Mouse (Mus musculus): ENCODE measurements at regions not wholly inside any gene's neighbourhood (a gene's known extent, or its start where the extent isn't known, plus 50 kb on each side); places are given as distances from the start of the nearest gene placed in this dataset.
A peak's percentile ranks its signal among the peaks of the same experiment; 100 is the strongest.

DNA sequence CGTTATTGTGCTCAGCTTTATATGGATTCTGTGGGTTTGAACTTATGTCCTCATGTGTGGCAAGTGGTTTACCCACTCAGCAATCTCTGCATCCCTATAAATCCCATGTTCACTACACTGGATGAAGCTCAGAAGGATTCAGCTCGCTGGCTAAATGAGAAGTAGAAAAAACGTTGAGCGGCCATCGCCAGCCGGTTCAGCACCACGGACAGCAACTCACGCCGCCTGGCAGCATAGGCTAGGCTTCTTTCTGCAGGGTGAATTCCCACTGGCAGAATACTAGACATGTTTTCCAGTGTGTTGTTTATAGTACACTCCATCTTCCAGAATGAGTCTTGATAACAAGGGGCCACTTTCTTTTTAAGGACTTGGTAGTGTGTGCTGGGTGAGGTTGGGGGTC is 322.9 kb upstream of the 4931429L15Rik start:
- 7% methylated on average over 9 of the region's 9 CpGs for WGBS
- ATAC-seq (ENCODE audit: low read depth): no peak

DNA sequence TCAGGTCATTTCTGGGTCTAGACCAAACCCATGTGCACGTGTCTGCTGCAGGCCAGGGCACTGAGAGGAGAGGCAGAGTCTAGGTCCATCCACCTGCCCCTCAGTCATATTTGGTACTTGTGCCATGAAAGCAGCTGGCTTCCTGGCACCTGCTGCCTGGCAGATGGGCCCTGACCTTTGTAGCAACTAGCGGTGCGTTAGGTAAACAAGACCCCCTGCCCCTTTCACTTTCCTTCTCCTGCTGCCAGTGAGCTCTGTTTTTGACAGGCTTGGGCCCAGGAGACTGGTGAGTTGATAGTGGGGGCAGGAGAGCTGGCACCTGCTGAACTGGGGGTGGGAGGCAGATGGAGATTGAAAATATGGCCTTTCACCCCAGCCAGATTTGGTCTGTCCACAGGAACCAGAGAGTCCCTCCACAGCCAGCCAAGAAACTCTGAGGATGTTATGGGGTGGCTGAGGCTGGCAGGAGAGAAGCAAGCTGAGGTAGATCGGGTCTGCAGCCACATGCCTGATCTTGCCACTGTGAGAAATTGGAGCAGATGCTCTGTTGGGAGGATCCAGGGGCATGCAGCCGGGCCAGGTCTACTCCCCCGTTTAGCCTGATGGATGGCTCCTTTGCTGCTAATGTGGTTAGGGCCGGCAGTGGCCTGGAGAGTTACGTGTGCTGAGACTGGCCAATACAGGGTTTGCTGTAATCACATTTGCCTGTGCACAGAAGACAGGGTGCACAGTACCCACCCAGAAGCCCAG is 316.6 kb upstream of the 4931429L15Rik start:
- no peak overlapping the region for H3K4me2 ChIP-seq (ENCODE audit: low read depth, low read length)
- no peak overlapping the region for H3K4me3 ChIP-seq (ENCODE audit: low read depth, low read length)
- no peaks in the 10 kb centered on the region for H3K36me3 ChIP-seq (ENCODE audit: control insufficient read depth, insufficient read depth, low read length)
- no peak for ATAC-seq (ENCODE audit: low read depth)
- H3K4me1 ChIP-seq (ENCODE audit: control insufficient read depth, insufficient read depth, low read length): no peaks in the 10 kb centered on the region
- H3K27ac ChIP-seq (ENCODE audit: low read depth, low read length): no peak overlapping the region
- 45% methylated on average over 8 of the region's 8 CpGs for WGBS
- H3K27me3 ChIP-seq (ENCODE audit: control insufficient read depth, insufficient read depth, low read length): no peaks in the 10 kb centered on the region
- no peaks in the 10 kb centered on the region for H3K9me3 ChIP-seq (ENCODE audit: control insufficient read depth, low read length)
- H3K9ac ChIP-seq (replicated peaks; ENCODE audit: low read depth, low read length): no peak overlapping the region

More for the DNA sequence above, 322.9 kb upstream of the 4931429L15Rik start:
- H3K27me3 ChIP-seq (ENCODE audit: control insufficient read depth, insufficient read depth, low read length): no peaks in the 10 kb centered on the region
- H3K4me2 ChIP-seq (ENCODE audit: low read depth, low read length): no peak overlapping the region
- H3K9ac ChIP-seq (replicated peaks; ENCODE audit: low read depth, low read length): no peak overlapping the region
- no peak overlapping the region for H3K27ac ChIP-seq (ENCODE audit: low read depth, low read length)
- H3K36me3 ChIP-seq (ENCODE audit: control insufficient read depth, insufficient read depth, low read length): no peaks in the 10 kb centered on the region
- H3K9me3 ChIP-seq (ENCODE audit: control insufficient read depth, low read length): no peaks in the 10 kb centered on the region
- H3K4me1 ChIP-seq (ENCODE audit: control insufficient read depth, insufficient read depth, low read length): no peaks in the 10 kb centered on the region
- H3K4me3 ChIP-seq (ENCODE audit: low read depth, low read length): no peak overlapping the region

DNA sequence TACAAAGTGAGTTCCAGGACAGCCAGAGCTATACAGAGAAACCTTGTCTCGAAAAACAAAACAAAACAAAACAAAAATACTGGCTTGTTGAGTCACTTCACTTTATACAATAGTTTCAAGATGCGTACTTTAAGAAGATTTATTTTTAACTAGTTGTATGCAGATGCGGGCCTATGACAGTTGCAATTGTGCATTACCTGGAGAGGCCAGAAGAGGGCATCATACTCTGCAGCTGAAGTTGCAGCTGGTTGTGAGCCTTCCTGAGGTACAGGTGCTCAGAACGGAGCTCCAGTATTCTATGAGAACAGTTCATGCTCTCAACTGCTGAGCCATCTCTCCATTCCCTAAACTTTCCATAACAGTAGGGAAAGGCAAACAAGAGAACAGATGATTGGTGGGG is 314.2 kb upstream of the 4931429L15Rik start:
- no peak for ATAC-seq (ENCODE audit: low read depth)
- Histone ChIP-seq H3K4me3 (ENCODE audit: low read depth, low read length) (no peak overlapping the region), H3K9ac (replicated peaks; ENCODE audit: low read depth, low read length) (no peak overlapping the region), H3K4me1 (ENCODE audit: control insufficient read depth, insufficient read depth, low read length) (no peaks in the 10 kb centered on the region), H3K9me3 (ENCODE audit: control insufficient read depth, low read length) (no peaks in the 10 kb centered on the region), H3K27me3 (ENCODE audit: control insufficient read depth, insufficient read depth, low read length) (no peaks in the 10 kb centered on the region), H3K27ac (ENCODE audit: low read depth, low read length) (no peak overlapping the region), H3K36me3 (ENCODE audit: control insufficient read depth, insufficient read depth, low read length) (no peaks in the 10 kb centered on the region), H3K4me2 (ENCODE audit: low read depth, low read length) (no peak overlapping the region)
- 87% methylated on average over 4 of the region's 4 CpGs for WGBS

DNA sequence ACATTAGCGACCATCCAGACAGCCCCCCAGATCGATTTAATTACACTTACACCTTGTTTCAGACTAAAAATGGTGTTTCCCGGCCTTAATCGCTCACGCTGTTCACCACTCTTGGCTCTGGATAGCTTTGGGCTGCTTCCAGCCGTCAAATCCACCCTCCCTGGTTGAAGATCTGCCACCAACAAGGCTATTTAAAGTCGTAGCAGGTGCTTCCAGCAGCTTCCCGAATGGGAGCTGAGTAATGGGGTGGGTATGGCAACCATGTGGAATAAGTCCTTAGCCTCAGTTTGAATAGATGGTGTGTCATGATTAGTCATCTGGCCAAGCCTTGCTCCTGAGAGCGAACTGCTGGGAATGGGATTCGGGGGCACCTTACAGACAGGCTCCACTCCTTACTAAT is 312.8 kb upstream of the 4931429L15Rik start:
- no peak overlapping the region for H3K27ac ChIP-seq (ENCODE audit: low read depth, low read length)
- no peak overlapping the region for H3K9ac ChIP-seq (replicated peaks; ENCODE audit: low read depth, low read length)
- no peaks in the 10 kb centered on the region for H3K4me1 ChIP-seq (ENCODE audit: control insufficient read depth, insufficient read depth, low read length)
- 75% methylated on average over 10 of the region's 10 CpGs for WGBS
- ATAC-seq (ENCODE audit: low read depth): no peak
- no peak overlapping the region for H3K4me3 ChIP-seq (ENCODE audit: low read depth, low read length)
- no peak overlapping the region for H3K4me2 ChIP-seq (ENCODE audit: low read depth, low read length)
- H3K36me3 ChIP-seq (ENCODE audit: control insufficient read depth, insufficient read depth, low read length): no peaks in the 10 kb centered on the region
- no peaks in the 10 kb centered on the region for H3K27me3 ChIP-seq (ENCODE audit: control insufficient read depth, insufficient read depth, low read length)
- no peaks in the 10 kb centered on the region for H3K9me3 ChIP-seq (ENCODE audit: control insufficient read depth, low read length)

DNA sequence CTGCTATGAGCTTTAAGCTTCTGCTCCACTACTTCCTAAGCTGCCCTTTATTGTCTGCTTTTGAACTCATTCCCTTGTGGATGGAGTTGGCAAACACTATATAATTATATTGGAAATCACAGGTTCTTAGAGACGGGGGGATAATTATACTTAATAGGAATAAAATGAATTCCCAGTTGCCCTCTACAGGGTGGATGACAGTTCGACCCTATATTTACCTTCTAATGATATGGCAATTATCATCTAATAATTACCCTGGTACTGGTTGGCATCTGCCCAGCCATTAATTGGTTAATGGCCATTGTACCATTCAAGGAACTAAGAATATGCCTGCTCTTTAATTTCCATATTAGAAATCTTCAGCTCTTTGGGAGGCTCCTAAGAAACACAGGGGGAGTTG is 302.5 kb upstream of the 4931429L15Rik start:
- Histone ChIP-seq H3K36me3 (ENCODE audit: control insufficient read depth, insufficient read depth, low read length) (no peaks in the 10 kb centered on the region), H3K9me3 (ENCODE audit: control insufficient read depth, low read length) (no peaks in the 10 kb centered on the region), H3K4me3 (ENCODE audit: low read depth, low read length) (no peak overlapping the region), H3K27me3 (ENCODE audit: control insufficient read depth, insufficient read depth, low read length) (no peaks in the 10 kb centered on the region), H3K4me1 (ENCODE audit: control insufficient read depth, insufficient read depth, low read length) (no peaks in the 10 kb centered on the region), H3K4me2 (ENCODE audit: low read depth, low read length) (no peak overlapping the region), H3K27ac (ENCODE audit: low read depth, low read length) (no peak overlapping the region), H3K9ac (replicated peaks; ENCODE audit: low read depth, low read length) (no peak overlapping the region)
- ATAC-seq (ENCODE audit: low read depth): no peak
- WGBS: 66% methylated on average over 2 of the region's 2 CpGs

DNA sequence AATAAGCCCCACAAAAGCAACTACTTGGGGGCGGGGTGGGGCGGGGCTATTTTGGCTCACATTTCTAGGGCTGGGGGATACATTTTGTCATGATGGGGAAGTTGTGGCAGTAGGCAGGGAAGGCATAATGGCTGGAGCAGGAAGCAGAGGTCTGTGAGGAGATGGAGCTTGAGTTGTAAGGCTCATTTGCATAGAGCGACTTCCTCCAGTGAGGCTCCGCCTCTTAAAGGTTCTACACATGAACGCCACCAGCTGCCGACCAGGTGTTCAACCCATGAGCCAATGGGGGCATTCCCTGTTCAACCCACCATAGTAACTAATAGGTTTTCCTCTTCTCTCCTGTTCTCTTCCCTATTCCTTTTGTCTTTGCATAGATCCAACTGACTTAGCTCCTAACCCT is 302.1 kb upstream of the 4931429L15Rik start:
- WGBS: 96% methylated on average over 6 of the region's 6 CpGs
- no peak overlapping the region for H3K9ac ChIP-seq (replicated peaks; ENCODE audit: low read depth, low read length)

DNA sequence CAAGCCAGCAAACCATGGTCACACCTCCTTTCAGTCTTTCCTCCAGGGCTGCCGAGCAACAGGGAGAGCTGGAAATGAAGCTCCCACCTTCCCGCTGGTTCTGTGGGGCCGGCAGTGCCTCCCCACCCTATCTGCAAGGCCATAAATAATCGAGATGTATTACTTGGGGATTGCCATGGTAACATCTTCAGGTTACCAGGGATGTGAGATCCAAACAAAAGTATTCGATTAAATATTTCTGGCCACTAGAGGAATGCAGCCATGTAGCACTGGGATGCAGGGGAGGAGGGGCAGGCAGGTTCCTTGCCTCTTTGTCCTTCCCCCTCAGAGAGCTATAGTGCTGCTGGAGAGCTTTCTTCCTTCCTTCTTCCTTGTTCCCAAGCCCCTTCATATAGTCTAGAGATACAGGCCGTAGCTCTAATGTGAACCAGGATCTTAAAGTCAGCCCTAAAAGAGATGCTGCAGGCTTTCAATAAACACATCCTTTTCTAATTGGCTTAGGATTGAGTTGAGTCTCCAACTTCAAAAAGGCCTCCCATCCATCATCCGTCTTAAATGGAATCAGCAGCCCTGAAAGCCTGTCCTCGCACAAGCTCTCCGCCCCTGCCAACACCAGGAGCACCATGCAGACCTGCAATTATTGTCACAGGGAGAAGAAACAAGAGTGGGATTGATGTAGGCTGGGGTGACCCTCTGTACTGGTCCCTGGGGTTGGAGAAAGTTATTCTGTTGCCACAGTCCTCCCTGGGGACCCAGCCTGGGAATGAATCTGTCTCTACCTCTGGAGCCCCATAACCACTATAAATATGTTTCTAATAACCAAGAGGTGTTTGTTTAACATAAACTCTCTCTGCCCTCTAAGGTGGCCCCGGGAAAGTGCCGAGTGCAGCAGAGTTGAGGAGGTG is 290.6 kb upstream of the 4931429L15Rik start:
- H3K27me3 ChIP-seq (ENCODE audit: control insufficient read depth, insufficient read depth, low read length): no peaks in the 10 kb centered on the region
- H3K4me3 ChIP-seq (ENCODE audit: low read depth, low read length): no peak overlapping the region
- H3K27ac ChIP-seq (ENCODE audit: low read depth, low read length): no peak overlapping the region
- peak; percentile 44 for ATAC-seq (ENCODE audit: low read depth)
- H3K9ac ChIP-seq (replicated peaks; ENCODE audit: low read depth, low read length): no peak overlapping the region
- H3K4me1 ChIP-seq (ENCODE audit: control insufficient read depth, insufficient read depth, low read length): peaks cover 14% of the 10 kb centered on the region; the same call in 1 of the 2 replicates
- WGBS: 9% methylated on average over 11 of the region's 11 CpGs
- no peak overlapping the region for H3K4me2 ChIP-seq (ENCODE audit: low read depth, low read length)
- H3K9me3 ChIP-seq (ENCODE audit: control insufficient read depth, low read length): no peaks in the 10 kb centered on the region
- no peaks in the 10 kb centered on the region for H3K36me3 ChIP-seq (ENCODE audit: control insufficient read depth, insufficient read depth, low read length)

More for the DNA sequence above, 302.1 kb upstream of the 4931429L15Rik start:
- no peak for ATAC-seq (ENCODE audit: low read depth)
- Histone ChIP-seq H3K27ac (ENCODE audit: low read depth, low read length) (no peak overlapping the region), H3K4me1 (ENCODE audit: control insufficient read depth, insufficient read depth, low read length) (no peaks in the 10 kb centered on the region), H3K36me3 (ENCODE audit: control insufficient read depth, insufficient read depth, low read length) (no peaks in the 10 kb centered on the region), H3K4me3 (ENCODE audit: low read depth, low read length) (no peak overlapping the region), H3K27me3 (ENCODE audit: control insufficient read depth, insufficient read depth, low read length) (no peaks in the 10 kb centered on the region), H3K4me2 (ENCODE audit: low read depth, low read length) (no peak overlapping the region), H3K9me3 (ENCODE audit: control insufficient read depth, low read length) (no peaks in the 10 kb centered on the region)

DNA sequence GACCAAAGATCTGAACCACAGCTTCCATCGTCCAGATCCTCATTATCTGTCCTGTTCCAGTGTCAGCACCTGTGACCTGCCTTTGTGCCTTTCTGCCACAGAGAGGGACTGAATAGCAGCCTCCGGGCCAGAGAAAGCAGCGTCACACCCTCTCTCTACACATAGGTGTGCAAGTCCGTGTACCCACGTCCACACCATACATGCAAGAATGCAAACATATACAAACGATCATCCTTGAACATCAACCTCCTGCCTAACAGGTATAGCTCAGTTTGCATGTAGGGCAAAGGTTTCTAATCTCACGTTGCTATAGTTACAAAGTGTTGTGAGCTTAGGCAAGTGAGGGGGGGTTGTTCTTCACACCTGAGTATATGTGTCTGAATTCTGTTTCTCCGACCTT is 288.9 kb upstream of the 4931429L15Rik start:
- H3K4me1 ChIP-seq (ENCODE audit: control insufficient read depth, insufficient read depth, low read length): peaks cover 14% of the 10 kb centered on the region; the same call in 1 of the 2 replicates
- H3K9me3 ChIP-seq (ENCODE audit: control insufficient read depth, low read length): no peaks in the 10 kb centered on the region
- 86% methylated on average over 8 of the region's 8 CpGs for WGBS
- no peak overlapping the region for H3K4me2 ChIP-seq (ENCODE audit: low read depth, low read length)
- H3K27me3 ChIP-seq (ENCODE audit: control insufficient read depth, insufficient read depth, low read length): no peaks in the 10 kb centered on the region
- ATAC-seq (ENCODE audit: low read depth): no peak
- H3K36me3 ChIP-seq (ENCODE audit: control insufficient read depth, insufficient read depth, low read length): no peaks in the 10 kb centered on the region
- no peak overlapping the region for H3K9ac ChIP-seq (replicated peaks; ENCODE audit: low read depth, low read length)
- H3K27ac ChIP-seq (ENCODE audit: low read depth, low read length): no peak overlapping the region
- H3K4me3 ChIP-seq (ENCODE audit: low read depth, low read length): no peak overlapping the region

DNA sequence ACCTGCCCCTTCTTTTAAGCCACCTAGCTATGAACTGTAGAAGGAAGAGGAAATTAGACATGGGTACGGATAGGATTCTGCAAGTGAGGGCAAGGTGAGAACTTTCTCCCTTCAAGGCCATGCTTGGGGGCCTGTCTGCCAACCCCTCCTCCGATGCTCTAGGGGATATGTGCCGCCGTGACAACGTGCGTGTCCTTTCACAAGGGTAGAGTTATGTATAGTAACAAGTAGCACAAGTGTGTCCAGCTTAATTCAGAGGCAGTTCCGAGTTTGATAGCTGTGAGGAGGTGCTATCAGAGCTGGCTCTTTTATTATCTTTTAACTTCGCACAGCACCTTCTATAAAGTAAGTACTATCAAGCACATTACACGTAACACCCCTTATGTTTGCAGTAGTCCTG is 281.0 kb upstream of the 4931429L15Rik start:
- Histone ChIP-seq H3K9ac (replicated peaks; ENCODE audit: low read depth, low read length) (no peak overlapping the region), H3K4me1 (ENCODE audit: control insufficient read depth, insufficient read depth, low read length) (0 out of 2 replicates have a peak, but pooled peaks cover 11% of the 10 kb centered on the region), H3K4me3 (ENCODE audit: low read depth, low read length) (no peak overlapping the region), H3K27me3 (ENCODE audit: control insufficient read depth, insufficient read depth, low read length) (no peaks in the 10 kb centered on the region), H3K4me2 (ENCODE audit: low read depth, low read length) (no peak overlapping the region), H3K36me3 (ENCODE audit: control insufficient read depth, insufficient read depth, low read length) (no peaks in the 10 kb centered on the region), H3K27ac (ENCODE audit: low read depth, low read length) (peak overlapping the region; percentile 57; the same call in 1 of the 2 replicates), H3K9me3 (ENCODE audit: control insufficient read depth, low read length) (no peaks in the 10 kb centered on the region)
- 91% methylated on average over 9 of the region's 9 CpGs for WGBS
- ATAC-seq (ENCODE audit: low read depth): no peak

Data from neural tube, embryonic 14.5 days (tissue).